In genomic region chr6:135351638-135352302, GRCm38 (mm10) we compare ENCODE assay signal across 8 mouse cellular contexts. TPM values are rescaled to one million over a fixed set of nuclear protein-coding genes. Genes with fewer than 3 reads are reported as not detected.
DNase-seq lines count a peak whose midpoint lies in the region; ATAC-seq lines count a peak whose summit lies in the region.
"Had no signal": no experiment of that assay in that cellular context is flagged by ENCODE, and none has a peak within 500 bp of the region (broad histone marks: within the 10 kb centered on the region; RNA-seq: fewer than 3 reads in every experiment).

No protein-coding gene starts in this region.

- H3K9ac ChIP-seq in limb, embryonic 11.5 days (ENCODE audit: low read length), result no peak overlapping the region; the same call in 1 of the 2 replicates
- H3K9ac ChIP-seq in embryonic facial prominence, embryonic 15.5 days, result no peak overlapping the region
- no peak overlapping the region for H3K9ac ChIP-seq in intestine, embryonic 16.5 days (ENCODE audit: low read depth, low read length)

- H3K4me1 ChIP-seq in limb, embryonic 11.5 days (ENCODE audit: control insufficient read depth, insufficient read depth, low read length), result no peaks in the 10 kb centered on the region
- H3K4me1 ChIP-seq in limb, embryonic 10.5 days, result peaks cover 5% of the 10 kb centered on the region; the same call in 1 of the 2 replicates
- peaks cover 6% of the 10 kb centered on the region for H3K4me1 ChIP-seq in embryonic facial prominence, embryonic 15.5 days
- H3K4me1 ChIP-seq in intestine, embryonic 16.5 days (ENCODE audit: control insufficient read depth, insufficient read depth, low read length), result peaks cover 16% of the 10 kb centered on the region

- no peak overlapping the region for H3K4me2 ChIP-seq in limb, embryonic 11.5 days (ENCODE audit: low read depth, severe bottlenecking)
- H3K4me2 ChIP-seq in embryonic facial prominence, embryonic 15.5 days (replicated peaks), result no peak overlapping the region
- H3K4me2 ChIP-seq in intestine, embryonic 16.5 days (ENCODE audit: low read depth, low read length), result no peak overlapping the region

- WGBS in limb, embryonic 11.5 days, result 64% methylated on average over 8 of the region's 8 CpGs
- WGBS in limb, embryonic 10.5 days, result 73% methylated on average over 8 of the region's 8 CpGs
- 56% methylated on average over 8 of the region's 8 CpGs for WGBS in embryonic facial prominence, embryonic 15.5 days
- WGBS in intestine, embryonic 16.5 days, result 42% methylated on average over 8 of the region's 8 CpGs

- H3K36me3 ChIP-seq in limb, embryonic 11.5 days (ENCODE audit: control insufficient read depth, insufficient read depth, low read length), result no peaks in the 10 kb centered on the region
- no peaks in the 10 kb centered on the region for H3K36me3 ChIP-seq in limb, embryonic 10.5 days
- no peaks in the 10 kb centered on the region for H3K36me3 ChIP-seq in embryonic facial prominence, embryonic 15.5 days
- no peaks in the 10 kb centered on the region for H3K36me3 ChIP-seq in intestine, embryonic 16.5 days (ENCODE audit: control insufficient read depth, insufficient read depth, low read length)

- no peaks in the 10 kb centered on the region for H3K27me3 ChIP-seq in limb, embryonic 11.5 days (ENCODE audit: control insufficient read depth, insufficient read depth, low read length)
- no peaks in the 10 kb centered on the region for H3K27me3 ChIP-seq in limb, embryonic 10.5 days (ENCODE audit: low read depth, poor library complexity, severe bottlenecking)
- H3K27me3 ChIP-seq in embryonic facial prominence, embryonic 15.5 days, result no peaks in the 10 kb centered on the region
- H3K27me3 ChIP-seq in intestine, embryonic 16.5 days (replicated peaks; ENCODE audit: control insufficient read depth, insufficient read depth, low read length), result no peaks in the 10 kb centered on the region

- H3K27ac ChIP-seq in limb, embryonic 11.5 days (replicated peaks; ENCODE audit: low read depth, low read length), result 0 out of 2 replicates have a peak overlapping the region, but pooled peaks have one; percentile 25
- no peak overlapping the region for H3K27ac ChIP-seq in limb, embryonic 10.5 days
- peak overlapping the region; percentile 63; the same call in 1 of the 2 replicates for H3K27ac ChIP-seq in embryonic facial prominence, embryonic 15.5 days (replicated peaks)
- H3K27ac ChIP-seq in intestine, embryonic 16.5 days (ENCODE audit: low read length), result peak overlapping the region; percentile 71

- H3K9me3 ChIP-seq in limb, embryonic 11.5 days (ENCODE audit: control insufficient read depth, low read length), result no peaks in the 10 kb centered on the region
- H3K9me3 ChIP-seq in limb, embryonic 10.5 days (replicated peaks), result no peaks in the 10 kb centered on the region
- H3K9me3 ChIP-seq in embryonic facial prominence, embryonic 15.5 days (replicated peaks), result no peaks in the 10 kb centered on the region
- H3K9me3 ChIP-seq in intestine, embryonic 16.5 days (ENCODE audit: control insufficient read depth, low read length), result no peaks in the 10 kb centered on the region

- ATAC-seq in limb, embryonic 11.5 days (ENCODE audit: insufficient number of reproducible peaks, low FRiP score, low TSS enrichment, low read depth), result no peak
- peak; percentile 51 for ATAC-seq in embryonic facial prominence, embryonic 15.5 days (ENCODE audit: insufficient number of reproducible peaks, low FRiP score, low TSS enrichment, low read depth)
- ATAC-seq in intestine, embryonic 16.5 days, result peak; percentile 92
- ATAC-seq in megakaryocyte, adult 5-6 weeks (ENCODE audit: poor library complexity, severe bottlenecking), result no peak

- H3K4me3 ChIP-seq in limb, embryonic 11.5 days (ENCODE audit: low read depth, low read length), result no peak overlapping the region
- no peak overlapping the region for H3K4me3 ChIP-seq in limb, embryonic 10.5 days
- H3K4me3 ChIP-seq in embryonic facial prominence, embryonic 15.5 days (replicated peaks), result no peak overlapping the region
- no peak overlapping the region for H3K4me3 ChIP-seq in intestine, embryonic 16.5 days (ENCODE audit: low read length)
- H3K4me3 ChIP-seq: erythroblast, embryonic 14.5 days had no signal

- no peak for DNase-seq in limb, embryonic 11.5 days (ENCODE audit: low spot score)
- no peak for DNase-seq in limb, embryonic 10.5 days (ENCODE audit: low spot score)
- DNase-seq in lung, postnatal 4 days, result peak; percentile 31 to 67
- DNase-seq in spleen, postnatal 36 days (ENCODE audit: low spot score in 2 of 2), result no peak

RNA-seq across cellular contexts. Expression of gene Emp1, which starts 10.6 kb away (rescaled TPM):
- 6.8 and 7.8 TPM in 2 replicates for polyA plus RNA-seq in limb, embryonic 11.5 days (2014; fragmentation: Nextera tagmentation; extraction: Ambion mirVana)
- 5.0 and 9.0 TPM in 2 replicates for polyA plus RNA-seq in limb, embryonic 10.5 days (2016; fragmentation: Nextera tagmentation; extraction: Ambion mirVana)
- polyA plus RNA-seq in embryonic facial prominence, embryonic 15.5 days (2015; fragmentation: Nextera tagmentation; extraction: Ambion mirVana), result 172 and 177 TPM in 2 replicates
- polyA plus RNA-seq in intestine, embryonic 16.5 days (2015; fragmentation: Nextera tagmentation; extraction: Ambion mirVana), result 46.2 and 59.7 TPM in 2 replicates
- total RNA-seq in megakaryocyte, adult 5-6 weeks (2015), result 0.80 and 0.83 TPM in 2 replicates
- total RNA-seq in megakaryocyte, adult 5-6 weeks (2017), result 2.2 and 3.0 TPM in 2 replicates
- polyA plus RNA-seq: erythroblast, embryonic 14.5 days had no signal

RNA-seq across cellular contexts. Expression of gene Pbp2, which starts 41.6 kb away (rescaled TPM):
- polyA plus RNA-seq in limb, embryonic 11.5 days (2014; fragmentation: Nextera tagmentation; extraction: Ambion mirVana), result 0.23 TPM in 1 of 2 replicates, not detected in the other
- 0.11 and 0.19 TPM in 2 replicates for polyA plus RNA-seq in limb, embryonic 10.5 days (2016; fragmentation: Nextera tagmentation; extraction: Ambion mirVana)
- polyA plus RNA-seq in embryonic facial prominence, embryonic 15.5 days (2015; fragmentation: Nextera tagmentation; extraction: Ambion mirVana), result 0.91 and 1.5 TPM in 2 replicates
- 0.10 and 0.11 TPM in 2 replicates for polyA plus RNA-seq in intestine, embryonic 16.5 days (2015; fragmentation: Nextera tagmentation; extraction: Ambion mirVana)
- total RNA-seq in megakaryocyte, adult 5-6 weeks (2015), result not detected in 2 replicates
- total RNA-seq in megakaryocyte, adult 5-6 weeks (2017), result not detected in 2 replicates
- polyA plus RNA-seq: erythroblast, embryonic 14.5 days had no signal

Comparison
In these comparisons a context has a peak if more than half of its experiments do, and no peak if none do; other contexts are left out.
1. ATAC-seq: peak in embryonic facial prominence, embryonic 15.5 days (single experiment) and intestine, embryonic 16.5 days (single experiment); none in limb, embryonic 11.5 days (single experiment) and megakaryocyte, adult 5-6 weeks (single experiment).
2. DNase-seq: peak in lung, postnatal 4 days (2 of 2); none in limb, embryonic 11.5 days (single experiment), limb, embryonic 10.5 days (single experiment) and spleen, postnatal 36 days (0 of 2).